8 mouse cellular contexts compared by ENCODE assay signal in genomic region chr1:132982728-132983127, GRCm38 (mm10). TPM values are rescaled to one million over a fixed set of nuclear protein-coding genes. Genes with fewer than 3 reads are reported as not detected.
A peak's percentile ranks its signal among the peaks of the same experiment; 100 is the strongest.
DNase-seq lines count a peak whose midpoint lies in the region; TF ChIP-seq lines count a peak whose summit lies in the region.

No protein-coding gene starts in this region.

- H3K4me3 ChIP-seq in gastrocnemius, adult 2 months = no peak overlapping the region

- no peak overlapping the region for H3K27ac ChIP-seq in gastrocnemius, adult 2 months

- peak; percentile 77 for TF ChIP-seq CTCF in gastrocnemius, adult 2 months (IDR thresholded peaks at IDR 0.05)

- intact Hi-C loops in gastrocnemius, adult 2 months (cut with DNase I) = loop anchor here (2.0 kb wide), 1 partner anchor 224 kb away; no protein-coding TSS in a partner anchor

- peak; percentile 53 for DNase-seq in gastrocnemius, adult 2 months
- no peak for DNase-seq in gastrocnemius, postnatal 25 days
- peak; percentile 55 for DNase-seq in adipocyte (ENCODE audit: low spot score)
- DNase-seq in embryo, embryonic 10 days (ENCODE audit: low spot score) = peak; percentile 76
- DNase-seq in gastrocnemius, postnatal 4 days (ENCODE audit: low spot score in 2 of 2) = peak; percentile 30 to 38
- DNase-seq in kidney, postnatal 36 days = peak; percentile 20 to 60
- DNase-seq in lung, postnatal 10 days = peak; percentile 73
- DNase-seq in right cerebral cortex, adult 18-20 months = peak; percentile 71

RNA-seq across cellular contexts. Expression of gene Mdm4, which starts 47.6 kb away (rescaled TPM):
- 10 to 100 TPM; 26.3 to 32.4 TPM for total RNA-seq in gastrocnemius, adult 2 months (2021)
- 10 to 100 TPM; 26.6 to 29.2 TPM for total RNA-seq in gastrocnemius, postnatal 25 days (2021)
- 10 to 100 TPM; 59.0 to 76.0 TPM for total RNA-seq in gastrocnemius, postnatal 4 days (2021)
